ENCODE assay signal across 22 mouse cellular contexts in the genomic region with DNA sequence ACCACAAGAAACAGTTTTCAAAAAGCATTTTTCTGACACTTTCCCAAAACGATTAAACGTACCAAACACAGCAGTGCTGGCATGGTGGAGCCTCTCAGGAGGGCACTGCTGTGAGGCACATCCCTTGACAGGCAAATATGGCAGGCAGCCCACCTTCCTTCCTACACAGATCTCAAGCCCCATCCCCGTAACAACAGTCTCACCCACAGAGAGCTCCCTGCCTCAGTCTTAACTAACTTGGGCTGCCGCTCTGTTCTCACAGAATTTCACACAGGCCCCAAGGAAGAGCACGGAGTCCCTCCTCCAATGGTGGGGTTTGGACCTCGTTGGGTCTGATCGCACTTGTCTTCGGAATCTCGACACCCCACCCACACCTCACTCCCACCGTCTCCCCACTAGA. TPM values are rescaled to one million over a fixed set of nuclear protein-coding genes. Genes with fewer than 3 reads are reported as not detected.
A peak's percentile ranks its signal among the peaks of the same experiment; 100 is the strongest.
DNase-seq lines count a peak whose midpoint lies in the region; ATAC-seq and TF ChIP-seq lines count a peak whose summit lies in the region.
"Had no signal": no experiment of that assay in that cellular context is flagged by ENCODE, and none has a peak within 500 bp of the region (broad histone marks: within the 10 kb centered on the region; RNA-seq: fewer than 3 reads in every experiment).

No protein-coding gene starts in this region.

- no peak for DNase-seq in embryonic facial prominence, embryonic 14.5 days (ENCODE audit: low spot score)
- DNase-seq in embryonic facial prominence, embryonic 10.5 days (ENCODE audit: low spot score), result no peak
- no peak for DNase-seq in stomach, postnatal 0 days (ENCODE audit: low spot score)
- DNase-seq in thymus, postnatal 0 days (ENCODE audit: low spot score), result no peak
- DNase-seq: adrenal gland, adult 8-10 months; B cell, adult 2 months; cerebellum, adult 11-12 months; cerebellum, adult 9-10 months; cerebellum, postnatal 25 days; forebrain, postnatal 0 days; gastrocnemius, postnatal 36 days; heart, adult 11 months; heart, postnatal 10 days; heart, postnatal 4 days had no signal

- 0 out of 2 replicates have a peak overlapping the region, but pooled peaks have one; percentile 6 for H3K27ac ChIP-seq in embryonic facial prominence, embryonic 14.5 days (replicated peaks; ENCODE audit: low read depth, low read length)
- no peak overlapping the region for H3K27ac ChIP-seq in embryonic facial prominence, embryonic 10.5 days (replicated peaks)
- no peak overlapping the region for H3K27ac ChIP-seq in midbrain, embryonic 12.5 days (replicated peaks)
- no peak overlapping the region for H3K27ac ChIP-seq in midbrain, embryonic 13.5 days
- 0 out of 2 replicates have a peak overlapping the region, but pooled peaks have one; percentile 2 for H3K27ac ChIP-seq in cortical plate, adult 2 months (ENCODE audit: insufficient read depth, low read length)
- peak overlapping the region; percentile 40 for H3K27ac ChIP-seq in stomach, postnatal 0 days (replicated peaks)
- H3K27ac ChIP-seq: forebrain, embryonic 13.5 days; hindbrain, embryonic 12.5 days; hindbrain, postnatal 0 days had no signal

- no peak for TF ChIP-seq CTCF in cortical plate, adult 2 months (IDR thresholded peaks at IDR 0.05; ENCODE audit: extremely low read depth, insufficient read depth, low read length)
- no peak for TF ChIP-seq CTCF in stomach, postnatal 0 days (IDR thresholded peaks at IDR 0.05; ENCODE audit: low read depth)

- no peaks in the 10 kb centered on the region for H3K27me3 ChIP-seq in embryonic facial prominence, embryonic 14.5 days (replicated peaks; ENCODE audit: control insufficient read depth, insufficient read depth, low read length)
- no peaks in the 10 kb centered on the region for H3K27me3 ChIP-seq in embryonic facial prominence, embryonic 10.5 days (replicated peaks; ENCODE audit: low read depth, poor library complexity, severe bottlenecking)
- H3K27me3 ChIP-seq in midbrain, embryonic 12.5 days, result no peaks in the 10 kb centered on the region
- no peaks in the 10 kb centered on the region for H3K27me3 ChIP-seq in midbrain, embryonic 13.5 days
- no peaks in the 10 kb centered on the region for H3K27me3 ChIP-seq in stomach, postnatal 0 days (ENCODE audit: control insufficient read depth, insufficient read depth, low read length)
- H3K27me3 ChIP-seq: forebrain, embryonic 13.5 days; hindbrain, embryonic 12.5 days had no signal

- no peak overlapping the region for H3K4me2 ChIP-seq in embryonic facial prominence, embryonic 14.5 days (ENCODE audit: low read depth, low read length)
- no peak overlapping the region for H3K4me2 ChIP-seq in midbrain, embryonic 12.5 days (replicated peaks)
- no peak overlapping the region for H3K4me2 ChIP-seq in midbrain, embryonic 13.5 days (replicated peaks)
- H3K4me2 ChIP-seq in stomach, postnatal 0 days (replicated peaks; ENCODE audit: low read depth), result no peak overlapping the region
- H3K4me2 ChIP-seq: forebrain, embryonic 13.5 days; hindbrain, embryonic 12.5 days had no signal

- ATAC-seq in embryonic facial prominence, embryonic 14.5 days (ENCODE audit: low read depth), result no peak
- ATAC-seq in midbrain, embryonic 12.5 days (ENCODE audit: low FRiP score, low read depth), result no peak
- no peak for ATAC-seq in midbrain, embryonic 13.5 days
- no peak for ATAC-seq in stomach, postnatal 0 days (ENCODE audit: low FRiP score, low TSS enrichment)
- ATAC-seq: CD4-positive, CD25-positive, alpha-beta regulatory T cell, adult 4 months; forebrain, embryonic 13.5 days; forebrain, postnatal 0 days; hindbrain, postnatal 0 days had no signal

- no peaks in the 10 kb centered on the region; the same call in 1 of the 2 replicates for H3K4me1 ChIP-seq in embryonic facial prominence, embryonic 14.5 days (ENCODE audit: control insufficient read depth, insufficient read depth, low read length)
- H3K4me1 ChIP-seq in embryonic facial prominence, embryonic 10.5 days, result no peaks in the 10 kb centered on the region; the same call in 1 of the 2 replicates
- H3K4me1 ChIP-seq in midbrain, embryonic 12.5 days, result peaks cover 11% of the 10 kb centered on the region; the same call in 1 of the 2 replicates
- peaks cover 21% of the 10 kb centered on the region for H3K4me1 ChIP-seq in midbrain, embryonic 13.5 days (replicated peaks)
- peaks cover 11% of the 10 kb centered on the region for H3K4me1 ChIP-seq in cortical plate, adult 2 months (ENCODE audit: control insufficient read depth, insufficient read depth, low read length)
- H3K4me1 ChIP-seq in stomach, postnatal 0 days (replicated peaks; ENCODE audit: control insufficient read depth, insufficient read depth), result no peaks in the 10 kb centered on the region

- H3K9ac ChIP-seq in embryonic facial prominence, embryonic 14.5 days (ENCODE audit: low read depth, low read length), result no peak overlapping the region
- H3K9ac ChIP-seq in midbrain, embryonic 12.5 days (replicated peaks), result 0 out of 2 replicates have a peak overlapping the region, but pooled peaks have one; percentile 2
- H3K9ac ChIP-seq in midbrain, embryonic 13.5 days (replicated peaks), result no peak overlapping the region
- H3K9ac ChIP-seq in stomach, postnatal 0 days (ENCODE audit: low read length), result no peak overlapping the region
- H3K9ac ChIP-seq: forebrain, embryonic 13.5 days; forebrain, postnatal 0 days; hindbrain, embryonic 12.5 days had no signal

- TF ChIP-seq POLR2A in cortical plate, adult 2 months (IDR thresholded peaks at IDR 0.05; ENCODE audit: extremely low read depth, insufficient read depth, low read length), result no peak

- WGBS in embryonic facial prominence, embryonic 14.5 days, result 94% methylated on average over 10 of the region's 10 CpGs
- 92% methylated on average over 10 of the region's 10 CpGs for WGBS in embryonic facial prominence, embryonic 10.5 days
- WGBS in midbrain, embryonic 12.5 days, result 99% methylated on average over 10 of the region's 10 CpGs
- 94% methylated on average over 10 of the region's 10 CpGs for WGBS in midbrain, embryonic 13.5 days
- 90% methylated on average over 10 of the region's 10 CpGs for WGBS in stomach, postnatal 0 days

- TF ChIP-seq EP300 in stomach, postnatal 0 days (optimal IDR thresholded peaks at IDR 0.05), result no peak

- no peak overlapping the region for H3K4me3 ChIP-seq in embryonic facial prominence, embryonic 14.5 days (ENCODE audit: low read depth, low read length)
- H3K4me3 ChIP-seq in embryonic facial prominence, embryonic 10.5 days, result no peak overlapping the region
- no peak overlapping the region for H3K4me3 ChIP-seq in midbrain, embryonic 12.5 days
- no peak overlapping the region for H3K4me3 ChIP-seq in midbrain, embryonic 13.5 days (replicated peaks)
- H3K4me3 ChIP-seq in cortical plate, adult 2 months (ENCODE audit: insufficient read depth, low read length), result no peak overlapping the region
- H3K4me3 ChIP-seq in stomach, postnatal 0 days (ENCODE audit: low read depth, low read length), result no peak overlapping the region
- H3K4me3 ChIP-seq: forebrain, embryonic 13.5 days; hindbrain, embryonic 12.5 days had no signal

- H3K36me3 ChIP-seq in embryonic facial prominence, embryonic 14.5 days (ENCODE audit: control insufficient read depth, insufficient read depth, low read length), result peaks cover 88% of the 10 kb centered on the region
- peaks cover 100% of the 10 kb centered on the region for H3K36me3 ChIP-seq in embryonic facial prominence, embryonic 10.5 days (replicated peaks)
- peaks cover 96% of the 10 kb centered on the region for H3K36me3 ChIP-seq in midbrain, embryonic 12.5 days
- H3K36me3 ChIP-seq in midbrain, embryonic 13.5 days, result peaks cover 86% of the 10 kb centered on the region
- peaks cover 56% of the 10 kb centered on the region for H3K36me3 ChIP-seq in stomach, postnatal 0 days (ENCODE audit: control insufficient read depth, insufficient read depth, low read length)

- H3K9me3 ChIP-seq in embryonic facial prominence, embryonic 14.5 days (ENCODE audit: control insufficient read depth, low read length), result no peaks in the 10 kb centered on the region
- H3K9me3 ChIP-seq in embryonic facial prominence, embryonic 10.5 days, result no peaks in the 10 kb centered on the region
- no peaks in the 10 kb centered on the region for H3K9me3 ChIP-seq in midbrain, embryonic 12.5 days
- no peaks in the 10 kb centered on the region for H3K9me3 ChIP-seq in midbrain, embryonic 13.5 days
- no peaks in the 10 kb centered on the region for H3K9me3 ChIP-seq in stomach, postnatal 0 days (ENCODE audit: control insufficient read depth, low read length)
- H3K9me3 ChIP-seq: forebrain, embryonic 13.5 days; G1E; hindbrain, embryonic 12.5 days had no signal

RNA-seq across cellular contexts. Expression of a gene that starts 56.6 kb away (rescaled TPM):
- polyA plus RNA-seq in embryonic facial prominence, embryonic 14.5 days (2014; fragmentation: Nextera tagmentation; extraction: Ambion mirVana), result 28.6 and 32.7 TPM in 2 replicates
- 68.1 and 69.9 TPM in 2 replicates for polyA plus RNA-seq in embryonic facial prominence, embryonic 10.5 days (2016; fragmentation: Nextera tagmentation; extraction: Ambion mirVana)
- polyA plus RNA-seq in midbrain, embryonic 12.5 days (2016; fragmentation: Nextera tagmentation; extraction: Ambion mirVana), result 70.6 and 71.2 TPM in 2 replicates
- 85.4 and 86.8 TPM in 2 replicates for polyA plus RNA-seq in midbrain, embryonic 13.5 days (2015; fragmentation: Nextera tagmentation; extraction: Ambion mirVana)
- polyA plus RNA-seq in cortical plate, adult 2 months (2012; rRNA removed), result 90.5 and 106 TPM in 2 replicates
- 24.3 and 29.7 TPM in 2 replicates for polyA plus RNA-seq in stomach, postnatal 0 days (2015; fragmentation: Nextera tagmentation; extraction: Ambion mirVana)
- polyA plus RNA-seq in thymus, postnatal 0 days (2015; fragmentation: Nextera tagmentation; extraction: Ambion mirVana), result 38.8 and 46.7 TPM in 2 replicates

Comparison
In these comparisons a context has a peak if more than half of its experiments do, and no peak if none do; other contexts are left out.
1. H3K27ac ChIP-seq: peak in embryonic facial prominence, embryonic 14.5 days (single experiment), cortical plate, adult 2 months (single experiment) and stomach, postnatal 0 days (single experiment); none in embryonic facial prominence, embryonic 10.5 days (single experiment), midbrain, embryonic 12.5 days (single experiment) and midbrain, embryonic 13.5 days (single experiment).